Mouse (Mus musculus) right cerebral cortex, postnatal 14 days (tissue): Measurements from ENCODE around the gene Cetn3.

Source experiments
- DNase-seq: peaks from one replicate; pipeline ENCODE4 v3.0.0; 2022

Cetn3 gene

DNA sequence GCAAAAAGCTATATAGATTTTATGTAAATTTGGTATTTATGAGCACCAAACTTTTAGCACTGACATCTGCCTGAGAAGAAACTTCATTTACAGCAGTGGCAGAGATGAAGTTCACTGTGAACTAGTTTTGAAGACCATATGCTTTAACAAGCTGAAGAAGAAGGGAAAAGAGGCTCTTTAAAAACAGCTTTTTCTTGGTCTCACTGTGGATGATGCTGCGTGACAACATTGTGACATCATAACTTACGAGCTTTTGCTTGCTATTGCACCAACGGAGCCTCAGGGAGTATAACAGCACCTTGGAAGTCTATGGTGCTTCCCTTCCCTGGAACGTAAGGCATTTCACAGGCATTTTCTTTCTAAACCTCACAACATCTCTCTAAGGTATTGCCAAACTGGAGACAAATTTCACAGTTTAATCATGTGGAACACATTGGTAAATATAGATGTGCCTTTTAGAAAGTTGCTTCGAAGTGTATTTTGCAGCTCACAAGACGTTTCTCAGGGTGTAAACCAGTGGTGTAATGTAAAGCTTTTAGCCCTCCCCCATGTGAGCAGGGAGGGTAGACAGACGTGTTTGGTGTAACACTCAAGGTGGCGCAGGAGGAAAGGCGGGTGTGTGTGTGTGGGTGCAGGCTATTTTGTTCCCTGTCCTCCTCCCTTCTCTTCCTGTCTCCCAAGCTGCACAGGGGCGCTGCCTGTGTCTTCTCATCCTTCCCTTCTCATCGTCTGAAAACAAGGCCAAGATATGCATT is 41.9 kb downstream of the Cetn3 start:
- peak; percentile 29 for DNase-seq

DNA sequence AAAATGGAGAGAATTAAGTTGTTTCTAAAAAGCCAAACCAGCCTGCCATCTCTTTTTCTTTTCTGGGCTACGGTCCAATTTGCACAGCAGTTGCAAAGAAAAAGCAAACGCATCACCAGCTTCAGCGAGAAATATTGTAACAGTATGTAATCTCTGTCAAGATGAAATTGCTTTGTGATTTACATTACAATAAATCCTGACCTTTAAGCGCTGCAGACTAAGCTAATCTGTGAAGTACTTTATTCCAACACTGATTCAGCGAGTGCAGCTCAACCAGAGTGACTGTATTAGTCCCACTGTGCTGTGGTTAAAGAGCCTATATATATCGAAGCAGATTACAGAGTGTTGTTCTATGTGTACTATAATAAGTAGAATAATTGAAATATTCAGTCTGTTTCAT is 45.6 kb downstream of the Cetn3 start:
- DNase-seq: no peak

DNA sequence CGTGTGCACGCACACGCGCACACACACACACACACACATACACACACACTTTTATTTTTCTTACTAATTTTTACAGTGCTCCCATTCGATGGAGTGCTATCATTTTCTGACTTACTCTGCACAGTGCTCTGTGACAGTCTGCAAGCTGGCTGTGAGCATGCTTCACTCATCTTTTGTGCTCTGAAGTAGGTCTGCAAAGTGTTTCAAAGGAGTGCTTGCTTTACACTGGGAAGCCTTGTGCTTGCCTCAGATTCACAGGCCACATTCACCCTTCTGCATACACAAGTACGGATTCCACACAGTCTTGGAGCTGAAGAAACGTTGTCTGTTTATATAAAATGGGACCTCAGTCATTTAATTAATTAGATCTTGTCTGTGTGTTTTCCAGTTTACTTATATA is 49.0 kb downstream of the Cetn3 start:
- no peak for DNase-seq

DNA sequence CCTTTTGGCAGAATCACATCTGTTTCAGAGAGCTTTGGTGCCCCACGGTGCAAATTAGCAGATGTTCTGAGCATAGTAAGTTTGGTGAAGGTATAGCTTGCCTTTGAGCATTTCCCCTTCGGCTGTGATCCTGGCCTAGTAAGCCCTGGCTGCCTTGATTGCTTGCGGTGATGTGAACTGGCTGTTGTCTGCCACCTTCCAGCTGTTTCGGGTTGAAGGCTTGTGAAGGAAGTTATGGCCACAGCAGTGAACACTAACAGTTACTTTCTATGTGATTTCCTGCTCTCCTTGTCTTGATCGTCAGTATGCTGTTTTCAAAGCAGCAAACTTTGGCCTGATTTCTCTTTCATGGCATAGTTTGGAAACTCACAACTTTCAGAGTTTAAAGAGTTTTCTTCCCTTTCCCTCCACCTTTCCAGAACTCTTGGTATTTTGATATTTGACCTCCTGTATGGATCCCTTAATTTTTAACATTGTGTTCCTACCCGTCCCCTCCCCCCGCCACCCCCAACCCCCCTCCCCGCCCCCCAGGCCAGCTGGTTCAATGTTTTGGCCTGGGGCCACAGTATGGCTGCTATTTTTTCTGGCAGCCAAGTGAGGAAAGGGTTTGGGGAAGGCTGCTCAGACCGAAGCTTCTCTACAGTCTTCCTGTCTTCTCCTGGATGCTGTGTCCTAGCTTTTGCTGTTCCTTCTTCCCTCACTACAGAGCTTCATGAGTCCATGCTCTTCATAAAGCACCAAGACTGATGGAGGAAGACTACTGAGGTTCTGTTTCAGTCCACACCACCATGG is 53.7 kb downstream of the Cetn3 start:
- DNase-seq: no peak

DNA sequence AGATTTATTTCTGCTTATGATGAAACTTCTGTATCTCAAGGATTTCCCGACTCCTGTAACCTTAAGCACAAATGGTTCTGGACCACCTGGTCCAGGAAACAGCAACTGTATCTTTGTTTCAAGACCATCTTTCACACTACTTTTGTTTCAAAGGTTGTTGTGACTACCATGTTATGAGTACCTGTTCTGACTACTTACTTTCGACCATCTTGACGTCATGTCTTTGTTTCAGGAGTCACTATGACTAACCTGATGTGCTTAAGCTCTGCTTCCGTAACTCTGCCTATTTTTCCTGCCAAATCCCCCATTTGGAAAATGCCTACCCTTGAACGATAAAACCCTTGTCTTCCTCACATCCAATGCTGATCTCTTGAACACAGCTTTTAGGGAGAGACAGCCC is 55.1 kb downstream of the Cetn3 start:
- no peak for DNase-seq

DNA sequence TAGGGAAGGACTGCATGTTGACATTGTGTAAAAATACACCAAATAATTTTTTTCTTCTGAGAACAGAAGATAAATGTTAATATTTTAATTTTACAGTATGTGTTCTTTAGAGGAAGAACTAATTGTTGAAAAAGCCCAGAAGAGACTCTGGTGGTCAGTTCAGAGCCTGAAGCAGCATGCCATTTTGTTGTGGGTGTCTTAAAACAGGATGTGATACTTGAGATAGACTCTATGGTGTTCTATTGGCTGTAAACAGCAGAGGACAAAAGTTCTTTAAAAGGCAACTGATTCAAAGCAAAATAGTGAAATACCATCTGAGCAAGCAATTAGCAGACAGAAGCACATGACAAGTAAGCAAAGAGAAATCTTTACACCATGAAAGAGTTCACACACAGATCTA is 56.1 kb downstream of the Cetn3 start:
- DNase-seq: no peak

DNA sequence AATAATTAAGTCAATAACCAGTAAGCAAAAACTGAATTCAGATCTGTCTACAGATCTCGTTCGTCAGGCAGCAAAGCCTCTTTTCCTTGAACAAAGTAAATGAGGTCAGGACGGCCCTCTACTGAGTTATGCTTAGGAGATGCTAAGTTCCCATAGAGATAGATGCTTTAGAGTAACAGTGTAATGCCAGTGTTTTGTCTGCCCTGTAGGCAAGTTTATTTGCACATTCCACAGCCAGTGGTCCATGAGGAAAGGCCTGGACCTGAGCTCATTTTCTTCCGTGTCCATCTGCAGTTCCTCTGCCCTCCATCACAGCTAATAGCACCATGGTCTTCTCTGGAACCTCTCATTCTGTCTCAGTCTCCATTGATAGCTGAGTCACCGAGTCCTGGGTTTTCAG is 57.4 kb downstream of the Cetn3 start:
- DNase-seq: no peak

DNA sequence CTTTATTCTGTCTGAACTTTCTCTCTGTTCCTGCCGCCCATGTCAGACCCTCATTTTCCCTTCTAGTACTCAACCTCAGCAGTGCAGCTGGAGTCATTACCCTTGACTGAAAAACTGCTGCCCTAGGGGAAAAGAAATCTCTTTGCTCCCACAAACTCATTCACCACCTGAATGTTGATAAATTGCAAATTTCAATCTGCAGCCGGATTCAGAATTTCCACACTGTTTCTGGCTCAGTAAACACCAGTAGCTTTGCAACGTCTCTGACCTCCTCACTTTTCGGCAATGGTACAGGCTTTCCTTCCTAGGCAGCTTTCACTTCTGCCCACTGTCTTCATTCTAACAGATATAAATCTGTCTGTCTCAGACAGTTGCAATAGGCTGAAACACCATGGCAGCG is 57.8 kb downstream of the Cetn3 start:
- no peak for DNase-seq

DNA sequence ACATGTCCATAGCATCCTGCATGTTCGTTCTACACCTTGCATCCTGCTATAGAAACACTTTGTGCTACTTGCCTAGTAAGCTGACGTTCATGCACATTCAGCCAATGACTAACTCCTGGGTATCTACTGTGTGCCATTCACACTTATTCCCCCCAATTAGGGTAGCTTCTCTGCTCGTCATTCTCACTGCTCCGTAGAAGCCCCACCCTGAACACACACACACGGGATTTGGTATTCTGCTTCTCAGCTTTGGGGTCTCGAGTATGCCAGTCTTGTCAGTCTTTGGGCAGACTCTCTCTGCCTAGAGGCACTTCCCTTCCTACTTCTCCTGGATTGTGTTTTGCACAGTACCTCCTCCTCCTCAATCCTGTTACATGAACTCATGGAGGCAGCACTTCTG is 59.4 kb downstream of the Cetn3 start:
- DNase-seq: no peak
